Mouse (Mus musculus): ENCODE results near the gene Gm3020. TPM values are rescaled to one million over a fixed set of nuclear protein-coding genes. Genes with fewer than 3 reads are reported as not detected.

The Gm3020 gene
- polyA plus RNA-seq (2012; rRNA removed), result 11.7 and 11.8 TPM in 2 replicates

GRCm38 (mm10) chr14:3651730-3652129 lies at the start of gene Gm3020:
Gm3020 (plus strand) TSS chr14:3652030.

GRCm38 (mm10) chr14:3634212-3634611 lies 17.6 kb upstream of the Gm3020 start, which contains the start of gene Gm3012:
Gm3012 (plus strand) TSS chr14:3634512.

GRCm38 (mm10) chr14:3688483-3688882 lies 36.7 kb downstream of the Gm3020 start, which contains the start of gene Gm3043:
Gm3043 (plus strand) TSS chr14:3688783.

Other genes with a start within 250 kb of the Gm3020 start
- 11.6 and 11.7 TPM in 2 replicates for gene Gm10409, start 239.4 kb upstream of the Gm3020 start, polyA plus RNA-seq (2012; rRNA removed)
- gene Gm3005, start 223.9 kb upstream of the Gm3020 start, polyA plus RNA-seq (2012; rRNA removed), result 15.6 and 16.7 TPM in 2 replicates
- gene Gm10408, start 202.7 kb upstream of the Gm3020 start, polyA plus RNA-seq (2012; rRNA removed), result not detected in 2 replicates
- not detected in 2 replicates for gene Gm3012, start 17.5 kb upstream of the Gm3020 start, polyA plus RNA-seq (2012; rRNA removed)
- gene Gm3043, start 36.8 kb downstream of the Gm3020 start, polyA plus RNA-seq (2012; rRNA removed), result not detected in 2 replicates
- 14.2 and 16.5 TPM in 2 replicates for gene Gm3002, start 158.0 kb downstream of the Gm3020 start, polyA plus RNA-seq (2012; rRNA removed)
- gene Gm3033, start 194.2 kb downstream of the Gm3020 start, polyA plus RNA-seq (2012; rRNA removed), result not detected in 2 replicates
- gene Gm2916, start 232.1 kb downstream of the Gm3020 start, polyA plus RNA-seq (2012; rRNA removed), result 0.05 and 0.06 TPM in 2 replicates

Data from central nervous system, embryonic 18 days (tissue).